Mouse (Mus musculus): ENCODE measurements at regions not wholly inside any gene's neighbourhood (a gene's known extent, or its start where the extent isn't known, plus 50 kb on each side); places are given as distances from the start of the nearest gene placed in this dataset.

GRCm38 (mm10) chr7:37342613-37343012 lies 430.8 kb downstream of the Zfp536 start:
- no peak for DNase-seq

- DNase-seq, result no peak
Observed at GRCm38 (mm10) chr7:37343021-37343593, 430.3 kb downstream of the Zfp536 start.

GRCm38 (mm10) chr7:37343691-37344233 lies 429.7 kb downstream of the Zfp536 start:
- no peak for DNase-seq

GRCm38 (mm10) chr7:37346041-37346440 lies 427.4 kb downstream of the Zfp536 start:
- DNase-seq, result peak; percentile 71

- DNase-seq, result peak; percentile 95
Observed at GRCm38 (mm10) chr7:37357647-37358395, 415.6 kb downstream of the Zfp536 start.

GRCm38 (mm10) chr7:37358492-37358891 lies 414.9 kb downstream of the Zfp536 start:
- no peak for DNase-seq

- no peak for DNase-seq
Observed at GRCm38 (mm10) chr7:37359473-37359872, 414.0 kb downstream of the Zfp536 start.

GRCm38 (mm10) chr7:37360171-37360570 lies 413.3 kb downstream of the Zfp536 start:
- peak; percentile 53 for DNase-seq

- DNase-seq, result peak; percentile 45
Observed at GRCm38 (mm10) chr7:37361802-37362441, 411.5 kb downstream of the Zfp536 start.

- DNase-seq, result no peak
Observed at GRCm38 (mm10) chr7:37362879-37363278, 410.6 kb downstream of the Zfp536 start.

GRCm38 (mm10) chr7:37363629-37364175 lies 409.7 kb downstream of the Zfp536 start:
- peak; percentile 26 for DNase-seq

GRCm38 (mm10) chr7:37364221-37364620 lies 409.2 kb downstream of the Zfp536 start:
- DNase-seq, result no peak

GRCm38 (mm10) chr7:37366006-37366405 lies 407.4 kb downstream of the Zfp536 start:
- no peak for DNase-seq

- DNase-seq, result peak; percentile 48
Observed at GRCm38 (mm10) chr7:37369698-37370097, 403.7 kb downstream of the Zfp536 start.

GRCm38 (mm10) chr7:37373864-37374263 lies 399.6 kb downstream of the Zfp536 start:
- DNase-seq, result peak; percentile 86

GRCm38 (mm10) chr7:37375044-37375443 lies 398.4 kb downstream of the Zfp536 start:
- DNase-seq, result no peak

- no peak for DNase-seq
Observed at GRCm38 (mm10) chr7:37375591-37375990, 397.9 kb downstream of the Zfp536 start.

GRCm38 (mm10) chr7:37376207-37376606 lies 397.2 kb downstream of the Zfp536 start:
- no peak for DNase-seq

GRCm38 (mm10) chr7:37377889-37378521 lies 395.4 kb downstream of the Zfp536 start:
- DNase-seq, result no peak

- DNase-seq, result no peak
Observed at GRCm38 (mm10) chr7:37387871-37388270, 385.6 kb downstream of the Zfp536 start.

GRCm38 (mm10) chr7:37388843-37389702 lies 384.4 kb downstream of the Zfp536 start:
- no peak for DNase-seq

- DNase-seq, result no peak
Observed at GRCm38 (mm10) chr7:37389703-37390087, 383.7 kb downstream of the Zfp536 start.

All from heart, postnatal 4 days (tissue).